Mouse (Mus musculus): ENCODE measurements around the gene Rpl12. TPM values are rescaled to one million over a fixed set of nuclear protein-coding genes. Genes with fewer than 3 reads are reported as not detected.
A peak's percentile ranks its signal among the peaks of the same experiment; 100 is the strongest.

The Rpl12 gene
- 184 and 185 TPM in 2 replicates for polyA plus RNA-seq (2016; fragmentation: Nextera tagmentation; extraction: Ambion mirVana)

DNA sequence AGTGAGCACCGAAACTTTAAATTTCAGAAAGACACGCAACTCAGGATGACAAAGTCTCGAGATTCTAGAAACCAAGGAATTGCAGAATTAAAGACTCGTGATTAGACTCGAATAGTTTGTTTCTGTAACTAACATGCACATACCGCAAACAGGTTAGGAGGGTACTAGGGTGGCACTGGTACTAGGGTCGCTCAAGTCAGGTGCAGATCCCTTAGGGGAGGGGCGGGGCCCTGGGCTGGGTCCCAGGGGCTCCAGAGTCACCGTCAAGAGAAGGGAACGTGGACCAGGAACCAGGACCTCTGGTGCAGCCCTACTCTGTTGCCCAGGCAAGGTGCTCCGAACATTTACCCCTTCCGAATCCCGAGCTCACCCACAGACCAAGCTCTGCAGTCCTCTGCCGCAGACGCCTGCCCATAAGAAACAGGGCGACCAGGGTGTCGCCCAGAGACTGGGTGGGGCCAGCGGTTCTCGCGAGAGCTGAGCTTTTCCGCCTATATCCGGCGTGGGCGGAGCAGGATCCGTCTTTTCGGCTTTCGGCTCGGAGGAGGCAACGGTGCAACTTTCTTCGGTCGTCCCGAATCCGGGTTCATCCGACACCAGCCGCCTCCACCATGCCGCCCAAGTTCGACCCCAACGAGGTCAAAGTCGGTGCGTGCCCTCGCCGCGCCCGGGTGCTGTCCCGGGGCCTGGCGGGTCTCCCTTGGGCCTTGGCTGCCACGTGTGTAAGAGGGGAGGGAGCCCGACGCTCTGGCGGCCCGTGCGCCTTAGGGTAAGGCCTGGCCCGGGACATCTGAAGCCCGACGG lies at the start of gene Rpl12, which contains the start of gene Lrsam1:
Gene Rpl12, plus strand, starts transcription at position 368 of the 804 bp plus-strand sequence.
Gene Lrsam1, minus strand, starts transcription at position 423 of the 804 bp plus-strand sequence.
- Histone ChIP-seq H3K27me3 (no peaks in the 10 kb centered on the region), H3K4me1 (replicated peaks) (peaks cover 42% of the 10 kb centered on the region), H3K4me2 (peak within 1 kb of the TSS; percentile 96), H3K9me3 (no peaks in the 10 kb centered on the region), H3K27ac (peak within 1 kb of the TSS; percentile 92), H3K36me3 (peaks cover 37% of the 10 kb centered on the region), H3K4me3 (replicated peaks) (peak within 1 kb of the TSS; percentile 92), H3K9ac (replicated peaks) (peak within 1 kb of the TSS; percentile 98)
- ATAC-seq (ENCODE audit: insufficient number of reproducible peaks, insufficient read depth, low FRiP score, low TSS enrichment, low read depth), result peak; percentile 89
- WGBS, result 4% methylated on average over 55 of the region's 55 CpGs

DNA sequence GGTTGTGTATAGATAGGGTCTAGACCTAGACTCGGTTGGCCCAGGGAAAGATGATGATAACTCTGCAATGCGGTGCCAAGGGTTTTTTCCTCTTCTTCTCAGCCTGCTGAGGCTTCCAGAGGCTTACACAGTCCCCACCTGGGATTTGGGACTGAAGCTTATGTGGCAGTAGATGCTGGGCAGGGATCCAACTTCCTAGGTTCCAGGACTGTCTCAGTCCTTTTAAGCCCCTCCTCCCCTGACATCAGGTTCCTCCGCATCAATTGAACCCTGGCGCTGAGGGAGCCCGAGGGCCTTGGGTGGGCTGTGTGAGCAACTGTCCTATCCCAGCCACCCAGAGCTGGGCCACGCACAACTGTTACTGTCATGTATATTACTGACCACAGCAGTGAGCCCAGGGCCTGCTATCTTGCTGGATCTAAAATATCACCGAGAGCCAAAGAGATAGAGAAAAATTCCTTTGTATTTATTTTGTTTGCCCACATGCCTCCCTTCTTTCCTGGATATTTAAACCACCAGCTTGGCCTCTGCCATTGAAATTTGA lies 49.6 kb upstream of the Rpl12 start:
- WGBS, result 87% methylated on average over 7 of the region's 7 CpGs
- Histone ChIP-seq H3K4me3 (replicated peaks) (no peak overlapping the region), H3K4me2 (no peak overlapping the region), H3K27ac (no peak overlapping the region), H3K9me3 (no peaks in the 10 kb centered on the region), H3K36me3 (peaks cover 60% of the 10 kb centered on the region), H3K9ac (replicated peaks) (no peak overlapping the region), H3K4me1 (replicated peaks) (peaks cover 40% of the 10 kb centered on the region), H3K27me3 (no peaks in the 10 kb centered on the region)
- no peak for ATAC-seq (ENCODE audit: insufficient number of reproducible peaks, insufficient read depth, low FRiP score, low TSS enrichment, low read depth)

DNA sequence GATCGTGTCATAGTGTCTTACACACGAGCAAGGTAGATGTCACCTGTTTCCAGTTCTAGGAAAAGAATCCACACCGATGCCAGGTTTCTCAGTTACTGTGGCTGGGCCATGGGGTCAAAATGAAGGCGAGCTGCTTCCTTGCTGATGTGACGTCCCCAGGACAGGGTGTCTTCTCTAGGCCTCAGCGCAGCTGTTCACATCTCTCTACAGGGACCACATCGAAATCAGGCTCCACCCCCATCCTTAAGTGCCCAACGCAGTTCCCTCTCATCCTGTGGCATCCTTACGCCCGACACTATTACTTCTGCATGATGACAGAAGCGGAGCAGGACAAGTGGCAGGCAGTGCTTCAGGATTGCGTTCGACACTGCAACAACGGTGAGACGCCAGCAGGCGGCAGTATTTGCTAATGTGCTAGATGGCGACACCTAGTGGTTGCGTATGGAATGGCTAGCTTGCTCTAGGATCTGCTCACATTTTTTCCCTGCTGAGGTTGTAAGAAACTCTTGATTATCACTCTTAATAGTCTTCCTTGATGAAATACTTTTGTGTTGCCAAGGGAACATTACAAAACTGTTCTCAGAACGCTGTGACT lies 49.1 kb upstream of the Rpl12 start:
- Histone ChIP-seq H3K9me3 (no peaks in the 10 kb centered on the region), H3K27ac (no peak overlapping the region), H3K27me3 (no peaks in the 10 kb centered on the region), H3K9ac (replicated peaks) (no peak overlapping the region), H3K4me2 (no peak overlapping the region), H3K4me1 (replicated peaks) (peaks cover 36% of the 10 kb centered on the region), H3K4me3 (replicated peaks) (no peak overlapping the region), H3K36me3 (peaks cover 60% of the 10 kb centered on the region)
- no peak for ATAC-seq (ENCODE audit: insufficient number of reproducible peaks, insufficient read depth, low FRiP score, low TSS enrichment, low read depth)
- WGBS, result 31% methylated on average over 19 of the region's 19 CpGs

DNA sequence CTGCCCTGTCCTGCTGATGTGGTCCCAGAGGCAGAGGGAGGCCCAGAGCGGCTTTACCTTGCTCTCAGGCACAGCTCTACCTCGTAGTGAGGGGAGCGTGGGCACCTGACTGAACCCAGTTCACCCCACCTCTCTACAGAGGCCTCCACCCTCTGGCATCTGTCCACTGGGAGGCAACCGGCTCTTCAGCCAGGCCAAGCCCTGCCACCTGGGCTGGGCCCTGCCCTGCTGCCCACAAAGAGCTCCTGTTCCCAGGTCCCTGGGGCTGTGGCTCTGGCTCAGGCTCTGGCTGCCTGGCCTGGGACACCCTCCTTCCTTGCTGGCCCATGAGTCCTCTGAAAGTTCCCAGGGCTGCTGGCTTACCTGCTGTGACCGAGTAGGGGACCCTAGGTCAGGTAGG lies 47.0 kb upstream of the Rpl12 start:
- ATAC-seq (ENCODE audit: insufficient number of reproducible peaks, insufficient read depth, low FRiP score, low TSS enrichment, low read depth), result no peak
- Histone ChIP-seq H3K4me1 (replicated peaks) (peaks cover 34% of the 10 kb centered on the region), H3K27me3 (no peaks in the 10 kb centered on the region), H3K4me2 (no peak overlapping the region), H3K27ac (peak overlapping the region; percentile 86), H3K36me3 (peaks cover 63% of the 10 kb centered on the region), H3K9ac (replicated peaks) (peak overlapping the region; percentile 42; the same call in 1 of the 2 replicates), H3K9me3 (no peaks in the 10 kb centered on the region), H3K4me3 (replicated peaks) (no peak overlapping the region)
- WGBS, result 66% methylated on average over 5 of the region's 5 CpGs

DNA sequence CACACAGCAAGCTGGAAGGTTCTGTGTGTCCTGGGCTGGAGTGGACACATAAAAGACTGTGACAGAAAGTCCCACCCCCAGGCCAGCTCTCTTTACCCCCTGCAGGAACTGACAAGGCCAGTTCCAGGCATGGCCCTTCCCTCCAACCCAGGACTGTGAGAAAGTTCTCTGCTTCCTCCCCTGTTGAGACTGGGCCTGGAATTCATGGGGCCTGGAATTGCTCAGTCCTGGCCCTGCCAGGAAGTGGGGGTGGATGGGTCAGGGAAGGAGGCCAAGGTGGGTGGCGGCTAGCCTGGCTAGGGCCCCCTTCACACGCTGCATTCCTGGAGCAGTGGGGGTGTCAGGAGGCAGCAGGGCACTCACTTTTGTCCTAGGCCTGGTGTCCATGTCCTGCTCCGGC lies 46.5 kb upstream of the Rpl12 start:
- Histone ChIP-seq H3K4me2 (no peak overlapping the region), H3K9me3 (no peaks in the 10 kb centered on the region), H3K9ac (replicated peaks) (peak overlapping the region; percentile 42), H3K4me1 (replicated peaks) (peaks cover 34% of the 10 kb centered on the region), H3K36me3 (peaks cover 63% of the 10 kb centered on the region), H3K27me3 (no peaks in the 10 kb centered on the region), H3K4me3 (replicated peaks) (no peak overlapping the region), H3K27ac (peak overlapping the region; percentile 86)
- peak; percentile 39; the same call in 1 of the 2 replicates for ATAC-seq (ENCODE audit: insufficient number of reproducible peaks, insufficient read depth, low FRiP score, low TSS enrichment, low read depth)
- WGBS, result 32% methylated on average over 3 of the region's 3 CpGs

DNA sequence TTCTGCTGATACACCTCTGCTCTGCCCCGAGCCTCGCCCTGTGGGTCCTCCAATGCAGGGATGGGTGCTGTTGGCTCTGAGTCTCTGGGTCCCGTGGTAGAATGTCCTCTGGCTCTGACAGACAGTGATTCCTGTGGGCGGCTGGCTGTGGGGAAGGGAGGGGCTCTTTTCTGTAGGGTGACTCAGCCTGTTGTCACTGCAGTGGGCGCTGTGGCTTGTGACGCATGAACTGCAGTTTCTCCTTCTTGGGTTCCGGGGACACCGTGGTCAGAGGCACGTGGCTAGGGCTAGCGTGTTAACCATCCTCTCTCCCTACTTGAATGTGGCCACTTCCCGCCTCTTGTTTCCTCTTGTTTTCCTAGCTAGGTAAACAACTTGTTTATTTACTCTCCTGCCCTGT lies 43.8 kb upstream of the Rpl12 start:
- H3K27ac ChIP-seq, result peak overlapping the region; percentile 82
- ATAC-seq (ENCODE audit: insufficient number of reproducible peaks, insufficient read depth, low FRiP score, low TSS enrichment, low read depth), result no peak
- H3K36me3 ChIP-seq, result peaks cover 65% of the 10 kb centered on the region
- H3K4me3 ChIP-seq (replicated peaks), result no peak overlapping the region
- 82% methylated on average over 11 of the region's 11 CpGs for WGBS
- no peaks in the 10 kb centered on the region for H3K27me3 ChIP-seq
- H3K9me3 ChIP-seq, result no peaks in the 10 kb centered on the region
- H3K9ac ChIP-seq (replicated peaks), result no peak overlapping the region; the same call in 1 of the 2 replicates
- peaks cover 34% of the 10 kb centered on the region for H3K4me1 ChIP-seq (replicated peaks)
- no peak overlapping the region for H3K4me2 ChIP-seq

DNA sequence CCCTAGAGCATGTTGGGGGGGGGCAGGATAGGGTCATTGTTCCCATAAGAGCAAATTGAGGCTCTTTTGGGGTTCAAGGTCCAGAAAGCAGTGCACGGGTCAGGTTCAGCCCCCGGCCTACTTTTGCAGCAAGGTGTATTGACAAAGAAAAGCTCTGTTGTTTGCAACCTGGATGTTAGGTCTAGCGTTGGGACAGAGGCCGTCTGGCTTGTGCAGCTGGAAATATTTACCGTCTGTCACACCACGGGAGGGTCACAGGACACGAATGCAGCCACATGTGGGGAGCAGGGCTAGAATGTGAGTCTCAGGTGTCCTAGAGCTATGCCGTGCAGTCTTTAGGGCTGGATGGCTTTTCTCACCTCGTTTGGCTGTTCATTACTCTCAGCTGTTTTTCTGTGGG lies 43.0 kb upstream of the Rpl12 start:
- H3K9ac ChIP-seq (replicated peaks), result no peak overlapping the region
- WGBS, result 27% methylated on average over 9 of the region's 9 CpGs
- no peak overlapping the region for H3K4me2 ChIP-seq
- no peak overlapping the region for H3K4me3 ChIP-seq (replicated peaks)
- H3K4me1 ChIP-seq (replicated peaks), result peaks cover 34% of the 10 kb centered on the region
- no peak for ATAC-seq (ENCODE audit: insufficient number of reproducible peaks, insufficient read depth, low FRiP score, low TSS enrichment, low read depth)
- H3K9me3 ChIP-seq, result no peaks in the 10 kb centered on the region
- peak overlapping the region; percentile 82 for H3K27ac ChIP-seq
- no peaks in the 10 kb centered on the region for H3K27me3 ChIP-seq
- H3K36me3 ChIP-seq, result peaks cover 67% of the 10 kb centered on the region

DNA sequence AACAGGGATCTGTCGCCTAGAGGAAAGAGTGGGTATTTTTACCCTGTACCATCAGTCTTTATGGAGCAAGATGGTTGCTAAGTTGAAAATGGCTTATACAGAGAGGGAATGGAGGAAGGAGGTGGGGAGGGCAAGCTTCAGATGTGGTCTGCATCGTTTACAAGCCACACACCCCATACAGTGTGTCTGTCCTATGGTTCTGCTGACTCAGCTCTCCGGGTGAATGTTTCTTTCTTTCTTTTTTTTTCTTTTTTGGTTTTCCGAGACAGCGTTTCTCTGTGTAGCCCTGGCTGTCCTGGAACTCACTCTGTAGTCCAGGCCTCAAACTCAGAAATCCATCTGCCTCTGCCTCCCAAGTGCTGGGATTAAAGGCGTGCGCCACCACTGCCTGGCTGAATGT lies 40.1 kb upstream of the Rpl12 start:
- H3K9ac ChIP-seq (replicated peaks), result no peak overlapping the region
- no peaks in the 10 kb centered on the region for H3K27me3 ChIP-seq
- WGBS, result 83% methylated on average over 7 of the region's 7 CpGs
- no peak overlapping the region for H3K4me3 ChIP-seq (replicated peaks)
- no peak overlapping the region for H3K4me2 ChIP-seq
- no peak for ATAC-seq (ENCODE audit: insufficient number of reproducible peaks, insufficient read depth, low FRiP score, low TSS enrichment, low read depth)
- H3K9me3 ChIP-seq, result no peaks in the 10 kb centered on the region
- peaks cover 19% of the 10 kb centered on the region for H3K4me1 ChIP-seq (replicated peaks)
- no peak overlapping the region for H3K27ac ChIP-seq
- H3K36me3 ChIP-seq, result peaks cover 76% of the 10 kb centered on the region

DNA sequence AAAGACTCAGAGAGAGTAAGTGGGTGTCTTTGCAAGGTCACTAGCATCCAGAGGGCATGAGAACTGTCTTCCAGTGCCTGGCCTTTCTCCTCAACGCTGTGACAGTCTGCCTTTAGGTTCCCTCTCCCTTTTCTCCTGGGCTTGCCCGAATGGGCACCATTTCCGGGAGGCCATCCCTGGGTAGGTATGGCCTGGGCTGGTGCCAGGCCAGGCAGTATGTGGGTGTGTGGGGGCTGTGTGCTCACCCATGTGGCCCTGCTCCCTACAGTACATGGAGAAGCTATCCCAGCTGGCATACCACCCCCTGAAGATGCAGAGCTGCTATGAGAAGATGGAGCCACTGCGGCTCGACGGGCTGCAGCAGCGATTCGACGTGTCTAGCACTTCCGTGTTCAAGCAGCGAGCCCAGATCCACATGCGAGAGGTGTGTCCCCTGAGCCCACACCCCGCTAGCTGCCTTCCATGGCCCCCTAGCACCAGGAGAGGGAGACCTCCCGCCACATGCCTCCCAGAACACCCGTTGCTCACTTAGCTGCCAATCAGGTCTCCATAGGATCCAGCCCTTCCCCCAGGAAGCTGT lies 39.5 kb upstream of the Rpl12 start:
- Histone ChIP-seq H3K27ac (no peak overlapping the region), H3K4me2 (no peak overlapping the region), H3K27me3 (no peaks in the 10 kb centered on the region), H3K4me1 (replicated peaks) (peaks cover 19% of the 10 kb centered on the region), H3K36me3 (peaks cover 77% of the 10 kb centered on the region), H3K9ac (replicated peaks) (no peak overlapping the region), H3K4me3 (replicated peaks) (no peak overlapping the region), H3K9me3 (no peaks in the 10 kb centered on the region)
- ATAC-seq (ENCODE audit: insufficient number of reproducible peaks, insufficient read depth, low FRiP score, low TSS enrichment, low read depth), result no peak
- WGBS, result 94% methylated on average over 15 of the region's 15 CpGs

DNA sequence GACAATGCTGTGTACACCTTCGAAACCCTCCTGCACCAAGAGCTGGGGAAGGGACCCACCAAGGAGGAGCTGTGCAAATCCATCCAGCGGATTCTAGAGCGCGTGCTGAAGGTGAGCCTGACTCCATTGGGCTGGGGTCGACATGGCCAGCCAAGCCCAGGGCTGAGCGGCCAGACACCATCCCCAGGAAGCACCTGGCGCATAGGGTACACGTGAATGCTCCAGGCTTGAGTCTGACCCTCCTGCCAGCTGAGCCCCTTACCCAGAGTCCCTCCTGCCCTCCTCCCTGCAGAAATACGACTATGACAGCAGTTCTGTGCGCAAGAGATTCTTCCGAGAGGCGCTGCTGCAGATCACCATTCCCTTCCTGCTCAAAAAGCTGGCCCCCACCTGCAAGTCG lies 38.8 kb upstream of the Rpl12 start:
- Histone ChIP-seq H3K27ac (no peak overlapping the region), H3K9ac (replicated peaks) (no peak overlapping the region), H3K4me3 (replicated peaks) (no peak overlapping the region), H3K4me2 (no peak overlapping the region), H3K4me1 (replicated peaks) (peaks cover 15% of the 10 kb centered on the region), H3K27me3 (no peaks in the 10 kb centered on the region), H3K9me3 (no peaks in the 10 kb centered on the region), H3K36me3 (peaks cover 81% of the 10 kb centered on the region)
- WGBS, result 83% methylated on average over 13 of the region's 13 CpGs
- no peak for ATAC-seq (ENCODE audit: insufficient number of reproducible peaks, insufficient read depth, low FRiP score, low TSS enrichment, low read depth)

DNA sequence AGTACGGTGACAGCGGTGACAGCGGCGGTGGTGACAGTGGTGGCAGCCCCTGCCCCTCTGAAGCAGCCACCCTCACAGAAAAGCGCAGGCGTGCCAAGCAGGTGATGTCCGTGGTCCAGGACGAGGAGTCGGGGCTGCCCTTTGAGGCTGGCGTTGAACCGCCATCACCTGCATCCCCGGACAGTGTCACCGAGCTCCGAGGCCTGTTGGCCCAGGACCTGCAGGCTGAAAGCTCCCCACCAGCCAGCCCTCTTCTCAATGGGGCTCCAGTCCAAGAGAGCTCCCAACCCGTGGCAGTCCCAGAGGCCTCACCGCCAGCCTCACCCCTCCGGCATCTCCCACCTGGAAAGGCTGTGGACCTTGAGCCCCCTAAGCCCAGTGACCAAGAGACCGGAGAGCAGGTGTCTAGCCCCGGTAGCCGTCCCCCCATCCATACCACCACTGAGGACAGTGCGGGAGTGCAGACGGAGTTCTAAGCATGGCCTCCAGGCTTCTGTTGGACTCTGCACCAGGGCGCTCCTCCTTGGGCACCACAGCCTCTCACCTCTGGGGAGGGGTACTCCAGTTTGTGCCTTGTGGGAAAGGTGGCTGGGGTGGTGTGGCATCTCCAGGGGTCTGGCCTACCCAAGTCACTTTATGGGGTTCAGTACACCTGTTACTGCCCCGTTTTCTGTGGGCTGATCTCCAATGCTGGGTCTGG lies 37.7 kb upstream of the Rpl12 start:
- Histone ChIP-seq H3K9ac (replicated peaks) (no peak overlapping the region), H3K27me3 (no peaks in the 10 kb centered on the region), H3K36me3 (peaks cover 78% of the 10 kb centered on the region), H3K4me1 (replicated peaks) (peaks cover 8% of the 10 kb centered on the region), H3K4me3 (replicated peaks) (no peak overlapping the region), H3K27ac (no peak overlapping the region), H3K9me3 (no peaks in the 10 kb centered on the region), H3K4me2 (no peak overlapping the region)
- ATAC-seq (ENCODE audit: insufficient number of reproducible peaks, insufficient read depth, low FRiP score, low TSS enrichment, low read depth), result no peak
- WGBS, result 91% methylated on average over 24 of the region's 24 CpGs
